Mouse (Mus musculus): ENCODE data around the gene Dnaaf2. TPM values are rescaled to one million over a fixed set of nuclear protein-coding genes. Genes with fewer than 3 reads are reported as not detected.

The Dnaaf2 gene
- polyA plus RNA-seq (2014; fragmentation: Illumina TruSeq; extraction: RNeasy Lipid Tissue Mini Kit (QIAGEN cat#74804); ENCODE audit: low read depth, low replicate concordance), result 1.6 TPM

GRCm38 (mm10) chr12:69198164-69198535, at the start of gene Dnaaf2:
Dnaaf2 (minus strand) TSS chr12:69198429.

GRCm38 (mm10) chr12:69240876-69241275, 42.6 kb upstream of the Dnaaf2 start, which contains the start of gene Klhdc1:
Klhdc1 (plus strand) TSS chr12:69241176.

DNA sequence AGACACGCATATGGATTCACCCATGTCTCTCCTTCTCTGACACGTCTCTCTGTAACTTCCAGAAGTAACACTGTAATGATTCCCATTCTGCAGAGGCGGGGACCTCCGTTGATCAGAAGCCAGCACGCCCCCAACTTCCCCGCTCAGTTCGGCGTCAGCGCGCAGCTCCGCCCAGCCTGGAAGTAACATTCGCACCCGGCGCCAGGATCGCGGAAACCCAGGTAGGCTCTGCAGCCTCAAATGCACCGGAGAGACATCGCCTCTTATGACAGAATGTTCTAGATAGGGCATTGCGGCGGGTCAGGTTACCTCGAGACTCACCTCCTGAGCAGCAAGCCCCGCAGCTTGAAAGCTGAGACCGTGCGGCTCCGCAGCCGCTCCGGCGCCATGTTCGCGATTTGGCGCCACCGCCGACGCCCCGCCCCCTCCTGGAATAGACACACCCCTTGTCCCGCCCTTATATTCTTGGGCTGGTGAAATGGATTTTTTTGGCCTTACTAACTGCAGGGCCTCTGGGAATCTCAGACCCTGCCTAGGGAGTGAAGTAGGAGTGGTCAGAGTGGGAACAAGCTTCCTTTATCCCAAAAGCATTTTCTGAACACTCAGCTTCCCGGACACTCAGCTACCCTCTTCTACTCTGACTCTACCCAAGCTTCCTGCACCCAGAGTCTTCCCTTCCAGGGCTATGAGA, 29.7 kb upstream of the Dnaaf2 start, which contains the start of gene Pole2:
Gene Pole2 (minus strand): TSS at position 420 of the 691 bp plus-strand sequence.

DNA sequence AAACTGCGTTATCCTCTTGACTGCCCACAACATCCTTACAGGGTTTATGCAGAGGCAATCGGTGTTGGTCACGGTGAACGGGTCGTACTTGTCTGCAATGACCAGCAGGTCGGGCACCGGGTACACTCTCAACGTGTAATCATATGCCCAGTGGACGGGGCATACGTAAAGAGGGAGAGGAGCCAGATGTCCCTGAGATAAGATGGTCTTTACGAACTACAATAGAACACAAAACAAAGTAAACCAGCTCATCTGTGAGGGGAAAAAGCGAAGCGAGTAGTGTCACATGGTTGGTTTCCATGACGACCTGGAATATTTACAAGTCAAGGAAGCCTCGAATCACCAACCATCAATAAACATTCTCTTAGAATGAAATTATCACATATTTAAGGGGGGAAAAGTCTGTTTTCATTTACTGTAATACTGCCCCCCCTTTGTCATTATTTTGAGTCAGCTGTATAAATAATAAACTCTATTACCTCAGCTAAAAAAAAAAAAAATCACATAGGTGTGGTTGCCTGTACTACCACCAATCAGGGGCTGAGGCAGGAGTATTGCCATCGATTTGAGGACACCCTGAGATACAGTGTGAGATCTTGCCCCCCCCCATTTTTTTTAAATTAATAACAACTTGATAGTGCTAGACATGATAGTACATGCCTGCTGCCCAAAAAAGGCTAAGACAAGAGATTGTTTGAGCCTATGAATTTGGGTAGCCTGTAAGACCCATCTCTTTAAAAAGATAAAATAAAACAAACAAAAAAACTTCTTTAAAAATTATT, 6.0 kb upstream of the Dnaaf2 start, which contains the start of gene Gm49384:
Gene Gm49384 (minus strand): TSS at position 216 of the 782 bp plus-strand sequence.

GRCm38 (mm10) chr12:69196444-69197377, 1.5 kb downstream of the Dnaaf2 start, which contains the start of gene Gm49383:
Gm49383 (minus strand) TSS chr12:69197104.

GRCm38 (mm10) chr12:69183583-69184308, 14.5 kb downstream of the Dnaaf2 start, which contains the start of the genes Rpl36al and Mgat2:
Rpl36al (minus strand) TSS chr12:69184083.
Mgat2 (plus strand) TSS chr12:69184157.

GRCm38 (mm10) chr12:69168461-69169106, 29.6 kb downstream of the Dnaaf2 start, which contains the start of gene Lrr1:
Lrr1 (plus strand) TSS chr12:69168814.

DNA sequence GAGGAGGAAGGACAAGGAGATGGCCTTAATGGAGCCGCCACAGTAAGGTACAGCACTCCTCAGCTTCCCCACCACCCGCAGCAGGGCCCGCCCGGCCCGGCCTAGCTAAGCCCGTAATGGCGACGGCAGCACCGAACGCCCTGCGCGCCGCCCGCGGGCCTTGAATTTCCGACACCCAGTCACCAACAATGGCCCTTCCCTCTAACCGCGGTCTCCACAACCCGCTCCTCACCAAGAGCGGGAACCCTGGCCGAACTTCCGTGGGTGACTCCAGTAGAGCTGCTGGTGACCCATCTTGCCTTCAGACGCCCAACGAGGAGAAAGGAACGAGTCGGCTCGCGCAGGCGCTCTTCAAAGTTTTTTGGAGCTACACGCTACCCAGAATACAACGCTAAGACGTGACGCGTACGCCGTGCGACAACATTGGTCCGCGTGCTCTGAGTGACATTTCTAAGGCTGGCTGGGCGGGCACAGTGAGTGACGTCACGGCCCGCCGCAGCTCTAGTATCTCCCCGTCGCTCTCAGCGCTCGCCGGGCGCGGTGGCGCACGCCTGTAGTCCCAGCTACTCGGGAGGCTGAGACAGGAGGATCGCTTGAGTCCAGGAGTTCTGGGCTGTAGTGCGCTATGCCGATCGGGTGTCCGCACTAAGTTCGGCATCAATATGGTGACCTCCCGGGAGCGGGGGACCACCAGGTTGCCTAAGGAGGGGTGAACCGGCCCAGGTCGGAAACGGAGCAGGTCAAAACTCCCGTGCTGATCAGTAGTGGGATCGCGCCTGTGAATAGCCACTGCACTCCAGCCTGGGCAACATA, 39.3 kb downstream of the Dnaaf2 start, which contains the start of gene Rps29:
Gene Rps29 (minus strand): TSS at position 422 of the 813 bp plus-strand sequence.

Other genes starting within 250 kb of the Dnaaf2 start
- 36.7 TPM for gene Rps29, start 39.2 kb downstream of the Dnaaf2 start, polyA plus RNA-seq (2014; fragmentation: Illumina TruSeq; extraction: RNeasy Lipid Tissue Mini Kit (QIAGEN cat#74804); ENCODE audit: low read depth, low replicate concordance)
- not detected for gene Lrr1, start 29.6 kb downstream of the Dnaaf2 start, polyA plus RNA-seq (2014; fragmentation: Illumina TruSeq; extraction: RNeasy Lipid Tissue Mini Kit (QIAGEN cat#74804); ENCODE audit: low read depth, low replicate concordance)
- gene Rpl36al, start 14.3 kb downstream of the Dnaaf2 start, polyA plus RNA-seq (2014; fragmentation: Illumina TruSeq; extraction: RNeasy Lipid Tissue Mini Kit (QIAGEN cat#74804); ENCODE audit: low read depth, low replicate concordance), result 161 TPM
- gene Mgat2, start 14.3 kb downstream of the Dnaaf2 start, polyA plus RNA-seq (2014; fragmentation: Illumina TruSeq; extraction: RNeasy Lipid Tissue Mini Kit (QIAGEN cat#74804); ENCODE audit: low read depth, low replicate concordance), result 195 TPM
- gene Gm49383, start 1.3 kb downstream of the Dnaaf2 start, polyA plus RNA-seq (2014; fragmentation: Illumina TruSeq; extraction: RNeasy Lipid Tissue Mini Kit (QIAGEN cat#74804); ENCODE audit: low read depth, low replicate concordance), result 3.4 TPM
- 9.1 TPM for gene Gm49384, start 5.8 kb upstream of the Dnaaf2 start, polyA plus RNA-seq (2014; fragmentation: Illumina TruSeq; extraction: RNeasy Lipid Tissue Mini Kit (QIAGEN cat#74804); ENCODE audit: low read depth, low replicate concordance)
- 4.6 TPM for gene Pole2, start 29.8 kb upstream of the Dnaaf2 start, polyA plus RNA-seq (2014; fragmentation: Illumina TruSeq; extraction: RNeasy Lipid Tissue Mini Kit (QIAGEN cat#74804); ENCODE audit: low read depth, low replicate concordance)
- 11.8 TPM for gene Klhdc1, start 42.7 kb upstream of the Dnaaf2 start, polyA plus RNA-seq (2014; fragmentation: Illumina TruSeq; extraction: RNeasy Lipid Tissue Mini Kit (QIAGEN cat#74804); ENCODE audit: low read depth, low replicate concordance)
- 131 TPM for gene Klhdc2, start 98.3 kb upstream of the Dnaaf2 start, polyA plus RNA-seq (2014; fragmentation: Illumina TruSeq; extraction: RNeasy Lipid Tissue Mini Kit (QIAGEN cat#74804); ENCODE audit: low read depth, low replicate concordance)
- 87.2 TPM for gene Nemf, start 158.7 kb upstream of the Dnaaf2 start, polyA plus RNA-seq (2014; fragmentation: Illumina TruSeq; extraction: RNeasy Lipid Tissue Mini Kit (QIAGEN cat#74804); ENCODE audit: low read depth, low replicate concordance)
- gene Arf6, start 173.7 kb upstream of the Dnaaf2 start, polyA plus RNA-seq (2014; fragmentation: Illumina TruSeq; extraction: RNeasy Lipid Tissue Mini Kit (QIAGEN cat#74804); ENCODE audit: low read depth, low replicate concordance), result 57.1 TPM
- not detected for gene Gm9887, start 174.0 kb upstream of the Dnaaf2 start, polyA plus RNA-seq (2014; fragmentation: Illumina TruSeq; extraction: RNeasy Lipid Tissue Mini Kit (QIAGEN cat#74804); ENCODE audit: low read depth, low replicate concordance)